Mouse (Mus musculus) Muller cell, postnatal 12 days (primary cell): ENCODE measurements at regions not wholly inside any gene's neighbourhood (a gene's known extent, or its start where the extent isn't known, plus 50 kb on each side); places are given as distances from the start of the nearest gene placed in this dataset.
A peak's percentile ranks its signal among the peaks of the same experiment; 100 is the strongest.

Experiments
- DNase-seq: peaks from one replicate; pipeline ENCODE4 v3.0.0-alpha.2; 2015; ENCODE audit errors: inconsistent ontology term

DNA sequence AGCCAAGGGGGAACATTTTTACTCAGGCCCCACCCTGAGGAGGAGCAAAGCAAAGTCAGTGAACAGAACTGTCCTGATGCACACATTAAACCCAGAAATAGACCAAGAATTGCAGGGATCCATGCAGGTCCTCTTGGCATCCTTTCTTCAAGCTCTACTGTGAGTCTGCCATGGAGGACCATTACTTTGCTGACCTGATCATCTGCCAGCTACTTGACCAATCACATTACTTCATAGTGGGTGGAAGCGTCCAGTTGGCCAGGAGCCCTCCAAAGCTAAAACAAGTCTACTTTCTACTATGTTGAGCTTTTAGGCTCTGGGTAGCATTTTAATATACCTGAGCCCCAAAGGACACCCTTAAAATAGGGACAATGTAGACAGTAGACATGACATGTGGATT lies 98.6 kb upstream of the Lgalsl start:
- no peak for DNase-seq

DNA sequence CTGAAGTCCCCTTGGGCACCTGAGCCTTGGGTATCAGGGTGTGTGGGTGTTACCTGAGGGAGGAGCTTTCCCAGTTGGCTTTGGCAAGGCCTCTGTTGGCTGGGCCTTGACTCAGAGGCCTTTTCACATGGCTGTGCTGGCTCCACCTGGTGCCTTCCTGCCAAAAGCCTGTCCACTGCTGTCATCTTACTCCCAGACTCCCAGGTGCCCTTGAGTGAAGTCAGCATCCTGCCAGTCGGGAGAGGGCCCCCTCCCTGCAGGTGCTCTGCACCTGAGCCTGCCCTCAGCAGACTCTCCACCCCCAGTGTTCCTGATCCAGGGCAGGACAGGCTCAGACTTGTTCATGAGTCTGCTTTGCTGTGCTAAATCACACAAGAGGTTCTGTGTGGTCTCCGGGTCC lies 99.2 kb upstream of the Lgalsl start:
- DNase-seq, result no peak

DNA sequence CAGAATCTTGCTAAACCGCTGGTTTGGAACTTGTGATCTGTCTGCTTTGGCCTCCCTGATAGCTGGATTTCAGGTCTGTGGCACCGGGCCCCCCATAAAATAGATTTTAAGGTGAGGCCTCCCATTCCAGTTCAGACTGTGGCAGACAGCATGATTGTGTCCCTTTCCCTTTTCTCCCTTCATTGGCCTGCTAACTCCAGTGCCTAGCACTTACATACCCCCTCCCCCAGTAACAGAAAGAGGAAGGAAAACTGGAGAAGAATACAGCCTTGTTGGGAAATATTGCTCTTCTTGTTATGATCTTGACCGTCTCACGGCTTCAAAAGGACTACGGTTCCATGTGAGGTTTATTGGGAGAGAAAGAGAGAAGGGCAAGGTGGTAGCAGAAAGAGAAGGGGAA lies 99.7 kb upstream of the Lgalsl start:
- no peak for DNase-seq

DNA sequence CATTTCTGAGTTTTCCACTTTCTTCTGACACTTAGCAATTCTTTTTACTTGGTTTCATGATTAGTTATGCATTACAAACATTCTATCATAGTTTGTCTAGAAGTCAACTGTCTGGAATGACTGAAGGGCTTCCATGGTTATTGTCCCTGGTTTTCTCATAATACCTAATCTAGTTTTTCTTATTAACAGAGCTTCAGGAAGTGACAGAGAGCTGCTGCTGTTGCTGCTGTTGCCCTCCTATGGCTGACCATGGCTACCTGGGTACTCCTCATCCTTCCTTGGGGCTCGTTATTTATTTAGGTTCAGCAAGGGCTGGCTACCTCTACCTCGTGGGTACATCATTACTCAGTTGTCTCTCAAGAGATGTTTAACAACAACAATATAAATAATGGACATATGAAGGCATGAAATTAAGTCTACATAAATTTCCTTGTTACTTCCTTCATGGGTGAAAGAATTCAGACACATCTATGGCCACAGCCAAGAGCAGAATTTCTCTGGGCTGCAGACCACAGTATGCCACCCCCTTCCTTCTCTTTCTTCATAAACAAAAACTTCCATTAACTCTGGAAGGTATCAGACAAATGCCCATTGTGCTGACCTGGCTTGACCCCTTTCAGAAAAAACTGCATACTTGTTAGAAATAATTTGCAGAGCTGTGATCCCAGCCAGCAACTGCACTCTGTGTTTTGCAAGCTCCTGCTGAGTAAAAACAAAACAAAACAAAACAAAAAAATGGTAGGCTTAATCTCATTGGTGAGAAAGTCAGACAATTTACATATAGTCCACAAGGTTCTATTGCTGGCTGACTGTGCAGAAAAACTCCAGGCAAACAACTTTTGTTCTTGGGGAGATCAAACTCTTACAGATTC lies 103.6 kb upstream of the Lgalsl start:
- DNase-seq, result peak; percentile 56

DNA sequence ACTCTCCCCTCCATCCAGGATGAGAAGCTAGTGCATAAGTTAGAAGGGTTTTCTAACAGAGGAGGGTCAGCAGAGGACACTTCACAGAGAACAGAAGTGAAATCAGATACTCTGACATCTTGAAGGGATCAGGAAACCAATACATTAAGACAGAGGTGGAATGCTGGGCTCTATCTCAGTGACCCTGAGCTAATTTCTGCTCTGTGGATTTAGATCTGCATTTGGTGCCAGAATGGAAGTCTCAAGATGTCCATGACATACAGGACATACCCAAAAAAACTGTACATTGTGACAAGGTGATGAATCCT lies 104.2 kb upstream of the Lgalsl start:
- no peak for DNase-seq

DNA sequence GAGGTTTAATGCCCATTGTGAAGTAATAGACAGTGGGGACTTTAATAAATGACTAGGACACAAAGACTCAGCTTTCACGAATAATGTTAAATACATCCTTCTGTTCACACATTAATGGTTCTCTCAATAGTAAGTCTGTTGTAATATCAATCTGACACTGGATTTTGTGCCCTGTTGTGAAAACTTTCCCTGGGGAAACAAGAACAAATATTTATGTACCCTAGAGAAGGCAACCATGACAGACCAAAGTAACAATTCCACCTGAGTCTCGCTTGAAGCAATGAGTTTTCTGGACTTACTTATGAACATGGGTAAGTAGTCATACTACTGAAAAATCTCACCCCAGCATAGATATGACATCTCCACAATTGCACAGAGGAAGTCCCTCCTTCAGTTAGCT lies 105.1 kb upstream of the Lgalsl start:
- DNase-seq, result no peak

DNA sequence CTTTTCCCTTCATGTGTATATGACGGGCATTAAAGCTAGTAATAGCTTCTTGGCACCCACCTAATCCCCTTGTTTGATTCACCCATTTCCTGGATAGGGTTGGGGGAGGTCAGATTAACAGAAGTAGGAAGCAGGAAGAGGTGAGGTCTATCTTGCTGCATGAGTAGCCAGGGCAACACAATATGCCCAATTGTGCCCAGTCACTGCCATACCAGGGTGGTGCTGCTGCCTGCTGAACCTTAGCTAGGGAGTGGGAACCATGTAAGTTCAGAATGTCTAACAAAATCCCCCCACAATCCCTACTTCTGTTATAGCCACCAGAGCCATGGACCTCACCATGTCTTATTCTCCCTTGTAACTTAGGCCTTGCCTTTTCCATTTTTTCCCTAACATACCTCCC lies 106.1 kb upstream of the Lgalsl start:
- no peak for DNase-seq

DNA sequence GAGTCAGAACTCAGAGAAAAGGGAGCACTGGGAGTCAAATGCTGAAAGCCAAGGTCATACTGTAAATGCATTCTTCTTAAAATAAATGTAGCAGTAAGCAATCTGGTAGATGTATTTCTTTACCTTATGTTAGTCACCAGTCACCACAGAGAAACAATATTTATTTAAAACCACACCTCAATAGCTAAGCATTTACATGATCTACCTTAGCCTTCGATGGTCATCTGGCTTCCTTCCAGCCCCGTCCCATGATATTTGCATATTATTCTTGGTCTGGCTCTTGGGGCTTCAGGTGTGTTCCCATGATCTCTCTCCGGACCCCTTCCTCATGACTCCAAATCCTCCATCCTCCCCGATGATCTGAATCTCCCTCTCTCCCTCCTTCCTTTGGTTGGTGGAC lies 107.1 kb upstream of the Lgalsl start:
- DNase-seq, result no peak

DNA sequence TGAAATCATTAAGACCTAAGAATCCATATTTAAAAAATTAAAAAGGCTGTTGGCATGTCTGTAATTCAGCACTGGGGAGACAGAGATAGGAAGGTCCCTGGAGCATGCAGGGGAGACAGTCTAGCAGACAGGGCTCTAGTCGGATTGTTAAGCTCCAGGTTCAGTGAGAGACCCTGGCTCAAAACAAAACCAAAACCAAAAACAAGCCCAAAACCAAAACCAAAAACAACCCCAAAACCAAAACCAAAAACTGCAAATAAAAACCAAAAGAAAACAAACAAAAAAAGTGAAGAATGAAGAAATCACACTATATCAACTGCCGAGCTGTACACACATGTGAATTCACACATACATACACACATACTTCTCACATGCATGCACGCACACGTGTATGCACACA lies 108.8 kb upstream of the Lgalsl start:
- no peak for DNase-seq

DNA sequence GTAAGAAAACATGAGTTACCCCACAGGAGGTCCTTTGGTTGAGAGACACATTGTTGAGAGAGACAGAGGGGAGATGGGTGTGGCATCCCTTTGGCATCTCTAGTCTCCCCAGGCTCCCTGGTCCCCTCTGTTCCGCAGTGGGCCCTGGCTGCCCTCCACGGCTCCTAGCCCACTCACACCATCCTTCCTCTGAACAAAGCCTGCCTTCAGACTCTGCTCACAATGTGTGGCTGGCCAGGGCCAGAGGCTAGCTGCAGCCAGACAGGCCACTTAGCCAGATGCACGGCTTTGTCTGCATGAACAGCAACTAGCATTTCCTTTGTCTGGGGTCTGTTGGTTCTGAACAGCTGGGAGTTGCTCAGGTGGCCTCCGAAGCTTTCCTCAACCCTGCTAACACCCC lies 110.7 kb upstream of the Lgalsl start:
- peak; percentile 68 for DNase-seq

DNA sequence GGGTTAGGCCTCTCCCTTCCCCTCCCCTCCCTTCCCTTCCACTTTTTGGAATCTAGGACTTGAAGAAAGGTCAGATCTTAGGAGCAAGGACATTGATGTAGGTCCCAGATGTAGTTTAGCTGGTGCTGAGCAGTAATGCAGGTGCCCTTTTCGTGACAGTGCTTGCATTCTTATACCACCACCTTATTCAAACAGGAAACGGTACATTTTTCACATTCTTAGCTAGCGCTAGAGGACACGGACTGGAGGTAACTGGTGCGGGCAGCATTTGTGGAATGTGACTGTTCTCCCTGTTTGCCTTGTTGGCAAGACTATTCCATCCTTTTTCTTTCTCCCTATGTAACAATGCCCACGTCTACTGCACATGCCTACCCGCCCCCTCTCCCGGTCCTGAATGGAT lies 124.7 kb upstream of the Lgalsl start:
- DNase-seq, result peak; percentile 59

DNA sequence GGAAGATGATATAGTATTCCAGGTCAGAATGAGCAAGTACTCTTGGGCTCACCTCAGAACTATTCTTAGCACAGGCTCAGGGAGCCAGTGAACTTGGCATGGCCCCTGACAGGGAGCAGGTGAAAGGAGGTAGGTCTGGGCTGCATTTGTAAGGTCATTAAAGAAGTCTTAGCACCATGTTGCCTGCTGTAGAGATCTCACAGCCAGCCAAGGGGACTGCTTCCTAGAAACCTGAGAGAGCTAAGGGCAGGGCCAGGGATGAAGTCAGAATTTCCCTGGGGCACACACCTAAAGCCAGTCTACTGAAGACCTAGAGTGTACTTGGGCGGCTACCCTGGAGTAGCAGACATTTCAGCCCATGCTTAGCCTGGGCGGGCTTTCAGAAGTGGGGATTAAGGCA lies 126.9 kb upstream of the Lgalsl start:
- no peak for DNase-seq

DNA sequence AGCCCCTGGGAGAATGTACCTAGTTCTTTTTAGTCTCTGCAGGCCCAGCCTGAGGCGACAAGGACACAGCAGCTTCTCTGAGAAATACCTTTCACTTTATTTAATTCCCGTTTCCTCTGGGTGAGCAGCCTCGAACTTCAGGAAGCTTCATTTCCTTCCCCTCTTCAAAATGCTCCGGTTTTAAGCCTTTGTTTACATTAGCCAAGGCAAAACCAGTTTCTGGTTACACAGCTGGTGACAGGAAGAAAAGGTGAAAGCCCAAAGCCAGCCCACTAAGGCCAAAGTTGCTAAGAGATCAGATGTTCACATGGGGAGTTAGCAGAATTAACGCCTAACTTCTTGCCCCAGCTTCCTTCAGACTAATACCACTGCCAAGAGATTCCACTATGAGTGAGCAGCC lies 127.4 kb upstream of the Lgalsl start:
- DNase-seq, result no peak

DNA sequence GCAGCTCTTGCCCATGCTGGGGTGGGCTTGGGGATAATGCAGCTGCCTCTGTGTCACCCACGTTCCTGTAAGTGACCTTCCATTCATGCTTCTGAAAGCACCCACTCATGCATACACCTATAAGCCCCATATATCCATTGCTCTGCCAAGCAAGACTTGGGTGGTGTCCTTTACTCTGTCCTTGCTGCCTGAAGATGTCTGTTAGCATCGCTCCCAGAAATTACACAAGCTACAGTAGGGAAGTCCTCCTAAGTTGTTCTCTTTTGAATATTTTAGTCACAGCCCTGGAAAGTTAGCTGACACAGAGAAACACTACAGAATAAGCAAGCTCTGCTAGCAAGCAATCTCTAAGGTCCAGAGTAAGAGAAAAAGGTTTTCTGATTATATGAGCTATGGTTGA lies 129.2 kb upstream of the Lgalsl start:
- no peak for DNase-seq

DNA sequence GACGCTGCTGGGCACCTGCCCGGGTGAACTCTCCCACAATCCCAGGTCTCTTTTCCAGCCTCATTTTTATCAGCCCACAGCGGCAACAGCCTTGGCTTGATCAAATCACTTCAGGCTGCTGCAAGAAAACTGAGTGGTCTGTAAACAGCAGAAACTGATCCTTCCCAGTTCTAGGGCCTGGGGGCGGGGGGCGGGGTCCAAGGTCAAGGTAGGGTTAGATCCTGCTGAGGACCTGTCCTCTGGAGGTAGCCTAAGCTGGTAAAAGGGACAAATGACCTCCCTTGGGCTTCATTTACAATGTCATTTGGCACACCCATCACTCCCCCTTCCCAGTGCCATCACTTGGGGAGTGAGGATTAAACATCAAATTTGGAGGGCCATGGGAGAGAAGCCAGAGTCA lies 129.9 kb upstream of the Lgalsl start:
- DNase-seq, result no peak

DNA sequence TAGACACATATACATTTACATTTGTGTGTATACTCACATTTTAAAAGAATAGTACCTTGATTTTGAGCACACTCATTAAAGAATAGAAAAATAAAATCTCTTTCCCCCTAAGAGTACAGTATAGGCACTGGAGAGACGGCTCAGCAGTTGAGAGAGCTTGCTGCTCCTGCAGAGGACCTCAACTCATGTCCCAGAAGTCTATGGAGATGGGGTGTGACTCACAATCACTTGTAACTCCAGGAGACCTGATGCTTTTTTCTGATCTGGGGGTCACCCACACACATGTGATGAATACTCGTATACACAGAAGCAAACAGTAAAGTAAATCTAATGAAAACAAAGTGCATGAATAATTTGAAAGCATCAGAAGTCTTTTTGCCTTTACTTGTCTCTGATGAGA lies 129.5 kb upstream of the Peli1 start:
- no peak for DNase-seq

DNA sequence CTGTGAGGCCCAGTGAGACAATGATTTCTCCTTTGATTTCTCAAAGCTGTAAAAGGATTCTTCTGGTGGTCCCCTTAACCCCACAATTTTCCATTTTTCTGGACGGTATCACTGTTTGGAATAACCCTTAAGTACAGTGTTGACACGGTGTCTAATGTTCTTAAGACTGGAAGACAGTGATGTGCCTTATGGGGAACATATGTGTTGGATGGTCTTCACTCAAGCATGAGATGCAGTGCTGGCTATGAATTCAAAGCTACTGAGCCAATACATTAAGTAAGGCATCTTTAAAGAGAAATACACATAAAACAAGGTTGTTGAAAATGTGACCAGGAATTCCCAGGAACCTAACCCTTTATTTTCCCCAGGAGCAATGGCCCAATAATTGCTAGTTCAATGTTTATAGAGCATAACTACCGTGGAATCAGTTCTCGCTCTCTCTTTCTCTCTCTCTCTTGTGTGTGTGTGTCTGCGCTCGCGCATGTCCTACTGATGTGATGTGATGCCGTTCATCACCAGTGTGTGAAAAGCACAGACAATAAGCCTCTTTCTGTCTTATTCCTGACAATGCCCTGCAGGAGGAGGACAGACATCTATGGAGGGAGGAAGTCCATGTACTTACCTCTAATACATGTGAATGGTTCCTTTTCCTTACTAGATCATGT lies 125.4 kb upstream of the Peli1 start:
- no peak for DNase-seq

DNA sequence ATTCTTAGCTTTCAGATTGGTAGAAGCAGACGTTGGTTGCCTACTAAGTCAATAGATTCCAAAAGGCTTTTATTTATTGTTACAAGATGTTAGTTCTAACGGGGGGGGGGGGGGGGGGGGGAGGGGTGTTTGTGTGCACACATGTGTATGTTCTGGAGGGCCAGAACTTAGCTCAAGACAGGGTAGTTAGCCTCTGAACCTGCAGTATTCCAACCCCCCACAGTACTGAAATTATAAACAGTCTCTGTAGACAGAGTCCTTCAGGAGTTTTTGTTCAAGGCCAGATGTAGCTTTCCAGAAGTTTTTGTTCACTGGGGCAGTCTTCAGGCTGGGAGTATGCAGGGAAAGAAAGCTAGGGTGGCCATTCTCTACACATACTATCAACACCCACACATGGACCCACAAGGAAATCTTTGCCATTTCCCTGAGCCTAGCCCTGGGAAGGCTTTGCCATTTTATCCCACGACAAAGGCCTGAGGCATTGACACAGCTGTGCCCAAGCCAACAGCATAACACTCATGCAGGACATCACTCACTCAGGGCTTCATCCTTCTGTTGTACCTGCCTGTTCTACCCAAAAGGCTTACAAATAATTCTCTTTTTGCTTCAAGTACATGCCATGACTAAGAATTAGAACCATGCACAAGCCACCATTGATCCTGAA lies 123.6 kb upstream of the Peli1 start:
- peak; percentile 20 for DNase-seq

DNA sequence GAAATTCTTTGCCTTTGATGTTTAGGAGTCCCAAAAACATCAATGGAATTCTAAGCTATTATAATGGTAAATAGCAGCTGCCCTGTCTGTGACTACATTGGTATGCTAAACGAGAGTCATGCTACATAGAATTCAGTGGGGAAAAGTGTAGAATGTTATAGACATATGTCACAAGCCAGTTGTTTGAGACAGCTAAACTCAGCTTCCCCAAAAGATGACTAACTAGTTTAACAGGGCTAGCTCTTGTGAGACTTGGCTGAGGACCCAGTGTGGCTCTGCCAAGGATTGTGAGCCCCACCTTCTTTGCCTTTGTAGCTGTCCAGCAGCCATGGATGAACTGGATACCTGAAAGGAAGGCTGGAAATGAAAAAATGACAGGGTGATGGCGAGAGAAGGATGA lies 122.8 kb upstream of the Peli1 start:
- DNase-seq, result peak; percentile 62

DNA sequence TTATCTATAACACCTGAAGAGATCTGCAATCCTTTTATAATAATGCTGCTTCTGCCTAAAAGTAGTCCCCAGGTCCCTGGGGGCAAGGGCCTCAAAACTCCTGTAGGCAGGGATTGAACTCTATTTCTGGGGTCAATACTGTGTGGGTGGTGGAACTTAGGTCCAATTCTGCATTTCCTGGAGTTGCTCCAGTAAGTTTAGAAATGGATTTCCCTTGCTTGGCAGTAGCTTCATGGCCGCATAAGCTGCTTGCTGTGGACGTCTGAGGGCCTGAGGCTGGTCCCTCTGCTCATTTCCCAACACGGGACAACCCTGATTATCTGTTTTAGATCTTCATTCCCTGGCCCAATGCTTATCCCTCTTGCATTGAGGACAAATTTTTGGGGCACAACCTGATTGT lies 118.0 kb upstream of the Peli1 start:
- DNase-seq, result no peak

DNA sequence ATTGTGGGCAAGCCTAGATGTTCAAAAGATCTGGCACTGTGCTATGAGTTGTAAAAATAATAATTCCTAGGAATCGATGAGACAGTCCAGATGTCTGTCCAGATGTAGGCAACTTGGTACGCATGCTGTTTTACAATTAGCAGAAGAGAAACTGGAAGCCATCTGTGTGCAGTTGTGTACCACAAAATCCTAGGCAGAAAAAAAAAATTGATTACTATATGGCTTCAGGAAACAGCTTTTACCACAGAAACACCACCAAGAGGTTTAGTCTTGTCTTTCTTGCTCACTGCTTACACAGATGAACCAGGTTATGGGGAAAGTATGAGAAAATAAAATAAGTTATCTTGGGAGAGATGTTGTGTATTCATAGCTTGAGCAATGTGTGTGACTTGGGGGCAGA lies 109.5 kb upstream of the Peli1 start:
- DNase-seq, result no peak

DNA sequence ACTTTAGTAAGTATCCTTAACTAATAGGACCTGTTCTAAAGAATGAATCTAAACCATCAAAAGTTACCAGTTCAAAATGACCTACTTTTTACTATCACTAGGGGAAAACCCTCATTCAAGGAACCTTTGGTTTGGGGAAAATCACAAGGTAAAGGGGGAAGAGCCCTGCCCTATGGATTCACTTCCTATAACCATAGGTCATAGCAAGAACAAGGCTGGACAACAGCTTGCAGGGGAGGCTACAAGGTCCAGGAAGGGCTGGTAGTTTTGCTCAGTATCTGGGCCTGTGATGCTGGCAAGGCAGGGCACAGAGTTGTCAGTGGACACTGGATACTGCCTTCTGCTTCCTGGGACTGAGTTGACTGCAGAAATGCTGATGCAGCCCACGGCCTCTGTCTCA lies 109.1 kb upstream of the Peli1 start:
- DNase-seq, result no peak

DNA sequence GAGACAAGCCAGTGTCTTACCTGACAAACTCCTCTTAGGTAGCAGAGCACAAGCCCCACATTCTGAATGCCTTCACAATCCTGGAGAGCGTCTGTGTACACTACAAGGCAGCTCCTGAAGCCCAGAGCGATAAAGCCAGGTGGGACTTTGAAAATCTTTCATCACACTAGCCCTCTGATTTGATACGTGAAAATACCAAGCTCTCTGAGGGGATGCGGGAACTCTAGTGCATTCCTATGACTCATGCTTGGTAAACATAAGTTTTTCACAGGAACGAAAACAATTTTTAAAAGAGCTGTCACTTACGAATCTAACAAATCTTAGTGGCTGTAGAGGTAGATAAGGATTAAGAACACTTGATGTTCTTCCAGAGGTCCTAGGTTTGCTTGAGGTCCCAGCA lies 108.6 kb upstream of the Peli1 start:
- no peak for DNase-seq
